Mouse (Mus musculus) cerebellum, postnatal 14 days (tissue): ENCODE data around the gene Plekha5.
A peak's percentile ranks its signal among the peaks of the same experiment; 100 is the strongest.
"Not testable (repeated sequence)": the region's sequence is repeated elsewhere in the genome, so short reads cannot be mapped to it uniquely, and the experiment has no call there.

Experiments used
- DNase-seq, 2 experiments: peaks; one replicate each; pipeline ENCODE4 v3.0.0; 2021; ENCODE audit warnings: mixed read lengths in 2 of 2

Gene Plekha5

DNA sequence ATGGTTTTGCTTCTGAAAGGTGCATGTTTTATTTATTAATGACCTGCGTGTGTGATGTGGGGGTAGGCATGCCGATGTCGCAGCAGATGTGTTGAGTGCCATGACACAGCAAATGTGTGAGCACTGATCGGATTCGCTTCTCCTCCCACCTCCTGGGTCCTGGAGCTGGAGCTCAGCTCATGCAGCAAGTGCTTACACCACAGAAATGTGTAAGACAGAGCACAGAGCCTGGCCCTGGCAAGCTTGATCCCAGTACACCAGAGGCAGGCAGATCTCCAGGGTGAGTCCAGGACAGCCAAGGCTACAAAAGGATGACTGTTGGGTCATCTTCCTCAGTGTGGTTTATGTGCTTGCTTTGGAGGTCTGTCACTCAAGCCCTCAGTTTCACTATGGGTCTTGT is 109.8 kb downstream of the Plekha5 start:
- no peak for DNase-seq

- DNase-seq = peak in 1 of 2 experiments; percentile 35
Measured at GRCm38 (mm10) chr6:140535504-140535903, 111.7 kb downstream of the Plekha5 start.

DNA sequence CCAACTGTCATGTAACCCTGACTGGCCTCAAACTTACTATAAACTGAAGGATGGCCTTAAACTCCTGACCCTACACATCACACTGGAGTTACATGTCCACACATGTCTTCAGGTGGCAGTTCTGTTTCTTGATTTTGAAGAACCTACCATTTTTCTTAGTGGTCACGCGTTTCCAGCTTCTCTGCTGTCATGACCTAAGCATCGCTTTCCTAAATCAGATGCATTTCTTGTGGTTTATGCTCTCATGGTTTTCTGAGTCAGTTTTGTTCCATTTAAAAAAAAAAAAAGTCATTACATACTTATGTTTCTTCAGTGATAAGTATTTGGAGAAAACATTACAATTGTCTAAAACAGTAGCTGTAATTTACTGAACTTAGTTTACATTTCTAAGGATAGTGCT is 118.1 kb downstream of the Plekha5 start:
- no peak for DNase-seq

DNA sequence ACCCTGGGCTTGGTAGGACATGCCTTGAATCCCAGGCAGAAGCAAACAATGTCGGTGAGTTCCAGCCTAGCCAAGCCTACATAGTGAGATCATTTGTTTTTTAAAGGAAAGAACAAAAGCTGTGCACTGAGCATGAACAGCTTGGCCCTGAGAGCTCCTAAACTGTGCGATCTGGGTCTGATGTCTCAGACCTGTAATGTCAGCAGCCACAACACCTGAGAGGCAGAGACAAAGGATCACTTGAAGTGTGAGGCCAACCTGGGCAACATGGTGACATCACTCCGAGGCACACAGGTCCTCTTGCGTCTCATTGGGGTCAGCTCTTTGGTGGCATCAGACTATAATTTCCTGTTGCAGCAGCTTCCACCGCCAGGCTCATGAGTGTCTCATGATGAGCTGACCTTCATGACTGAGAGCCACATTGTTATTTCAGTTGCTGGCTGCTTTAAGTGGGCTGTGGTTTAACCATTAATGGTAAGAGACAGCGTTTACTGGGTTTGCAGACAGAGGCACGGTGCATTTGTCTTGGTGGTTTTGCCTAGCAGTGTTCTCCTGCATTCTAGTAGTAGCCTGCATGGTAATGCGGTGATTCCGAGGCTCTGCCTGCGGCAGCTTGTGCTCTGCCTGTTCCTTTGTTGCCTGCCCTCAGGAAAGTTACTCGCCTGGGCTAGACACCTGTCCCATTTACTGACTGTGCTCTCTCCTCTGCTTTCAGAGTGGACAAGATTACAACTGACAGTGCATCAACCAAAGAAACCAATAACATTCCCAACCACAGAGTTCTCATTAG is 119.3 kb downstream of the Plekha5 start:
- no peak for DNase-seq

DNA sequence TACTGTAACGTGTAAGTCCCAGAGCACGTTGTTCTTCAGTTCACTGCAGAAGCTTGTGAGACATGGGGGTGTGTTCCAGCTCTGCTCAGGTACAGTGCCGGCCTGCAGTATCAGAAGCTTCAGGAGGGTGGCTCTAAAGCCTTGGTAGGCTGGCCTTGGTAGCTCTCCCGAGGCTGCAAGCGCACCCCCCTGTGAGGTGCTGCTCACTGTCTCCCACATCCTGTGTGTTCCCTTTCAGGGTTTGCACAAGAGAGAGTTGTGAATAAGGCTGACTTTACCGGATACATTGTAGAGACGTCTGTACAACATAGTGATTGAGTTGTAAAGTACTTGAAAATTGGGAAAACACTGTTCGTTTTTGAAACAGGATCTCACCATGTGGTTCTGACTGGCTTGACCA is 122.2 kb downstream of the Plekha5 start:
- no peak for DNase-seq

GRCm38 (mm10) chr6:140546648-140547201 is 122.9 kb downstream of the Plekha5 start:
- no peak for DNase-seq

DNA sequence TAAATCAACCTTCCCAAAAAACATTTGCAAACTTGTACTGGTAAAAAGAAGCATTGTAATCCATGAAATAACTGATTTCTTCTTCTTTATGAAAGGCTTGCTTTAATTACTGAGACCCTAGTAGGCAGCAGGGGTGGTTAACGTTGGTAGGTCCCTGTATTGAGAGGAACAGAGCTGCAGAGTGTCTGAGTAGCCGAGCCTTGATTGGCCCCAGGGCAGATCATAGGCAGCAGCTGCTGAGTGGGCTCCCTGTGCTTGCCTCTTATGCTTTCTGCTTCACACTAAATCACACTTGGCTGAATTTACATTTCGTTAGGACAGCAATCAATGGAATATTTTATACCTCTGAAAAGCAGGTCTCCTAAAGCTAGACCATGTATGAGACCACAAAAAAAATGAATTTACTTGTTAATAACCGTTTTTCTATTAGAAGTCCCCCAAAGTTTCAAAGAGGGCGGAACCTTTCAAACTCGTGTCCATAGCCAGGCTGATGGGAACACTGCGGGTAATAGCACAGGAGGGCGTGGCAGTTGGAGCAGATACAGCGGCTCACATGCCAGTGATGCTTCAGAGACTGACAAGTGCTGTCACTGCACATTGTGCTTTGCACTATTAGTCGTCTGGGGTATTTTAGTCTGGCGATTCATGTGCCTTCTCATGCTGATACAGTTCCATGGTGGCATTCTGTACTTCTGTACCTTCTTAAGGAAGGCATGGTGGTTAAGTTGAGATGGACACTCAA is 123.5 kb downstream of the Plekha5 start:
- DNase-seq = no peak

GRCm38 (mm10) chr6:140548082-140548769 is 124.4 kb downstream of the Plekha5 start:
- no peak for DNase-seq

DNA sequence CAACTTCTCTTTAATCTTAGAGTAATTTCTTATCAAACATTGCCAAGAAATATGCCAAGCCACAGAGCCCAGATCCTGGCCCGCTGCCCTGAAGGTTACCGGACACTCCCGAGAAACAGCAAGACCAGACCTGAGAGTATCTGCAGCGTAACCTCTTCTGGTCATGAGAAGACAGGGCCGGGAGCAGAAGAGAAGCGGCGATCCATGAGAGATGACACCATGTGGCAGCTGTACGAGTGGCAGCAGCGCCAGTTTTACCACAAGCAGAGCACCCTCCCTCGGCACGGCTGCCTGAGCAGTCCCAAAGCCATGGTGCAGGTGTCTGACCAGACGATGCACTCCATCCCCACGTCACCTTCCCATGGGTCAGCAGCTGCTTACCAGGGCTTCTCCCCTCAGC is 126.9 kb downstream of the Plekha5 start:
- peak; percentile 45 to 53 for DNase-seq

- DNase-seq = peak; percentile 75 to 78
Measured at GRCm38 (mm10) chr6:140554261-140554660, 130.4 kb downstream of the Plekha5 start.

DNA sequence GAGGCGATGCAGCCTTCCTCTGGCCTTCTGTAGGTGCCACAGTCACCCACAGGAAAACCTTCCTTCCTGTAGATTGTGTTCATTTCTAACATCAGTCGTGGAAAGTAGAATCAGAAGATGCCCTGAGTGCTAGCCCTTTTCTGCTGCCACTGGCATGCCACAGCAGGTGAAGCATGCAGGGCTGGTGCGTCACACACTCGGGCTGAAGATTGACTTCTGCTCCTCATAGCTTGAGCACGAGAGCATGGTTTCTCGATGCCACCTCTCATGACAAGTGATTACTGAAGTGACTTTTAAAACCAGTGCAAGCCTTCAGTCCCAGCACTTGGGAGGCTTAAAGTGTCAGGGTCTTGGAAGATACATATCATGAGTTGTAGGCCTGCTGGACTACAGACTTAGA is 135.6 kb downstream of the Plekha5 start:
- no peak for DNase-seq

DNA sequence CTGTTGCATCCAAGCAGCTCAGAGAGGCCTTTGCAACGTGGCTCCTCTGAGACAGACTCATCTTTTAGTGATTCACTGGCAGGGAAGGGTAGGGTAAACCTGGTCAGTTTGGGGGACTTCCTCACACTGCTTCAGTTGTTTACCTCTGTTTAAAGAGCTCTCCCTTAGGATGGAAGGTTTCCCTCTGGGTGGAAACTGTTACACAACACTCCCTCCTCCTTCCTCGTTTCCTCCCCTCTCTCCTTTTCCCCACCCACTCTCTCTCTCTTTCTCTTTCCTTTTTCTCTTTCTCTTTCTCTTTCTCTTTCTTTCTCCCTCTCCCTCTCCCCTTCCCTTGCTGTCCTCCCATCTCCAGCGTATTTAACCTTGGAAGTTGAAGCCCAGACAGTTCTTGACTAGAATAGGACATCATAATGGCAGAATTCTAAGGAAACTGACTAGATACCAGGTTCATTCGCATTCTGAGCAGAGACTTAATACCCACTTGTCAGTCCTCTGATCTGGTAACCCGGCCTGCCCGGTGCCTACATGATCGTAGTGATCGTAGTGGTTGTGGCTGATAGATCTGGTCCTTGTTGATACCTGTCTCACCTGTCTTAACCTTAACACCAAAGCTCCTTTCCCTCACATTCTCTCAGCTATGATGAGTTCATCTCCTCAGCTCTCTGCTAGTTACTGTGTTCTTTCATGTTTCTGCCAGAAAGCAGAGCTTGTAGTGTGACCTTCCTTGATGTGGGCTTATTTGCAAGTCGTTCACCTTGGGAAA is 137.5 kb downstream of the Plekha5 start:
- no peak for DNase-seq

GRCm38 (mm10) chr6:140561917-140562590 is 138.2 kb downstream of the Plekha5 start:
- no peak for DNase-seq

DNA sequence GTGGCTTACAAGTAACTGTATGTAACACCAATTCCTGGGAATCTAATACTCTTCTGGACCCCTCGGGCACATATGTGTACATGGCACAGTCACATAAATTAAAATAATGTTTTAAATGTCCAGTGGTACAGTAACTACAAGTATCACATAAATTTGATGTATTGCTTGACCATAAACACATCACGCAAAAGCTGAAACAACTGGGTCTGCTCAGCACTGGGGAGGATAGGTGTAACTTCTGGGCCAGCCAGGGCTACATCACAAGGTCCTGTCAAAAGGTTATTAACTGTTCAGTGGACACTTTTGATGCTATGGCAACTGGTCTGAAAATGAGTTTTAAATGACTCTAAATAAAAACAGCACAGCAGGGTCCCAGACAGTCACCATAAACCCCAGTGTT is 143.3 kb downstream of the Plekha5 start:
- DNase-seq = no peak

- no peak for DNase-seq
Measured at GRCm38 (mm10) chr6:140567897-140568296, 144.0 kb downstream of the Plekha5 start.

- peak; percentile 47 to 59 for DNase-seq
Measured at GRCm38 (mm10) chr6:140570152-140570551, 146.3 kb downstream of the Plekha5 start.

DNA sequence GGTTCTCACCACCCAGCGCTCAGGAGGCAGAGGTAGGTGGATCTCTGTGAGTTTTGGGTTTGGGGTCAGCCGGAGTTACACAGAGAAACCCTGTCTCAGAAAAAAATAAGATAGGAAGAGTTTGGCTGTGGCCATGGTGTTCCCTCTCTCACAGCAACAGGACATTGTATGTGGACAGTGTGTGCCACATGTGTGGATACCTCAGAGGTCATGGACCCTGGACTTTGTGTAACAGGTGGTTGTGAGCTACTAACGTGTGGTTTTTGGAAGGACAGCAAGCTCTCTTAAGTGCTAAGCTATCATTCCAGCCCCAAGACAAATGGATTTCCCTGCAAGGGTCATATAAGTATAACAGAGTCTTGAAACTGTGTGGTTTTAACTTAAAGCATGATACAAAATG is 151.1 kb downstream of the Plekha5 start:
- no peak for DNase-seq

- no peak for DNase-seq
Measured at GRCm38 (mm10) chr6:140576133-140576532, 152.3 kb downstream of the Plekha5 start.

DNA sequence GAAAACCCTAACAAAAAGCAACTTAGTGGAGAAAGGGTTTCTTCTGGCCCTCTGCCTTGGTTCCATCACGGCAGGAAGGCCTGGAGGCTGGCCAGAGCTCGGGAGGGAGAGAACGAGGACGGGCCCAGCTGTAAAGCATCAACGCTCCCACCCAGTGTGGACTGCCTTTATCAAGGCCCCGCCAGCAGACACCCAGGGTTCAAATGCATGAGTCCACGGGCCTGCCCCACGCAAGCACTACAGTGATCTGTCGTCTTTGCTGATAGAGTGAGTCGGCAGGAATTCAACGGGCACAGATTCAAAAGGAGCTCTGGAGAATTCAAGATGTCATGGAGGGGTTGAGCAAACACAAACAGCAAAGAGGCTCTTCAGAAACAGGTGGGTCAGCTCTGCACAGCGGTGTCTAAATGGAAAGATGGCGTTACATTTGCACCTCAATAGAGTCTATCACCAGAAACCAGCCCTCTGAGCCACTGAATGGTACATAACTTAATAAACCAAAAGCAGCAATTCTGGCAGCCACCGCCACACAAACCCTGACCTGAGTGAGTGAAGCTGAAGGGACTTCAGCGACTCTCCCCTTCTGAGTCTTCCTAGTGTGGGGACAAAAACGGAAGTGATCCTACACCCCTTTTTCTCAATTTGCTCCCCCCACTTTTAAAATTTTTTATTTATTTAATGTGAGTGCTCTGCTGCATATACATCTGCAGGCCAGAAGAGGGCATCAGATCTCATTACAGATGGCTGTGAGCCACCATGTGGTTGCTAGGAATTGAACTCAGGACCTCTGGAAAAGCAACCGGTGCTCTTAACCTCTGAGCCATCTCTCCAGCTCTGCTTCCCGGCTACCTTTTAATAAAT is 153.3 kb downstream of the Plekha5 start:
- DNase-seq = peak; percentile 22 to 36

GRCm38 (mm10) chr6:140577822-140578170 is 153.9 kb downstream of the Plekha5 start:
- DNase-seq = no peak

GRCm38 (mm10) chr6:140578985-140579384 is 155.1 kb downstream of the Plekha5 start:
- not testable (repeated sequence) for DNase-seq
